Mouse (Mus musculus) MEL (cell line): ENCODE measurements around the gene Sctr. TPM values are rescaled to one million over a fixed set of nuclear protein-coding genes. Genes with fewer than 3 reads are reported as not detected.

Experiments used
- DNase-seq: peaks from one replicate; pipeline ENCODE4 v3.0.0; 2011; ENCODE audit warnings: low read depth, low spot score
- H3K27ac ChIP-seq: 2 replicates; pipeline ENCODE4 v1.5.1; 2012; ENCODE audit warnings: low read depth, mild to moderate bottlenecking, control low read depth, low read length, moderate library complexity; ENCODE audit not compliant: control insufficient read depth
- H3K27me3 ChIP-seq, 2 experiments: fragments of 150-350 bp in 1 of 2; sonication (generic) in 1 of 2; 2 replicates each; pipeline ENCODE4 v1.6.1; 2012; ENCODE audit warnings: low read length in 2 of 2, mild to moderate bottlenecking in 2 of 2, improper control_type of control experiment in 1 of 2, moderate library complexity in 1 of 2; ENCODE audit not compliant: insufficient read depth in 2 of 2, control insufficient read depth in 1 of 2
- H3K36me3 ChIP-seq, 2 experiments: 2 replicates each; pipeline ENCODE4 v1.6.1; 2012 to 2014; ENCODE audit warnings: low read length in 2 of 2, improper control_type of control experiment in 1 of 2, inconsistent platforms in 1 of 2, mild to moderate bottlenecking in 1 of 2; ENCODE audit not compliant: insufficient read depth in 2 of 2, control insufficient read depth in 1 of 2
- H3K4me1 ChIP-seq, 2 experiments: fragments of 150-350 bp in 1 of 2; sonication (generic) in 1 of 2; 2 replicates each; pipeline ENCODE4 v1.6.1; 2012; ENCODE audit warnings: low read length in 2 of 2, improper control_type of control experiment in 1 of 2, mild to moderate bottlenecking in 1 of 2; ENCODE audit not compliant: insufficient read depth in 2 of 2, control insufficient read depth in 1 of 2
- H3K4me3 ChIP-seq, 2 experiments: fragments of 150-350 bp in 1 of 2; sonication (generic) in 1 of 2; 2 replicates each; pipeline ENCODE4 v1.5.1; 2012; ENCODE audit warnings: low read depth in 2 of 2, low read length in 2 of 2, mild to moderate bottlenecking in 2 of 2, moderate library complexity in 2 of 2, control low read depth in 1 of 2, improper control_type of control experiment in 1 of 2; ENCODE audit not compliant: control insufficient read depth in 1 of 2, insufficient read depth in 1 of 2
- H3K79me2 ChIP-seq: 2 replicates; pipeline ENCODE4 v1.6.1; 2012; ENCODE audit warnings: mild to moderate bottlenecking, low read length, moderate library complexity; ENCODE audit not compliant: control insufficient read depth, poor library complexity, insufficient read depth
- H3K9ac ChIP-seq: 2 replicates; pipeline ENCODE4 v1.6.1; 2012; ENCODE audit warnings: low read depth, mild to moderate bottlenecking, control low read depth, low read length, moderate library complexity; ENCODE audit not compliant: control insufficient read depth, poor library complexity, severe bottlenecking
- H3K9me3 ChIP-seq: fragments of 150-350 bp; sonication (generic); replicated peaks from 2 replicates; pipeline ENCODE4 v1.6.1; 2012; ENCODE audit warnings: mild to moderate bottlenecking, low read length, improper control_type of control experiment, moderate library complexity; ENCODE audit not compliant: insufficient read depth
- CHD1 ChIP-seq: IDR thresholded peaks from 2 replicates; pipeline ENCODE4 v1.6.1; 2012; ENCODE audit warnings: low read depth, mild to moderate bottlenecking, inconsistent platforms, low read length, improper control_type of control experiment
- ELF1 ChIP-seq: IDR thresholded peaks from 2 replicates; pipeline ENCODE4 v1.6.1; 2014; ENCODE audit warnings: low read depth, mild to moderate bottlenecking, inconsistent platforms, low read length, improper control_type of control experiment, moderate library complexity
- EP300 ChIP-seq, 2 experiments: IDR thresholded peaks; 2 replicates each; pipeline ENCODE4 v1.6.1; 2011; ENCODE audit warnings: improper control_type of control experiment in 2 of 2, low read length in 2 of 2, low read depth in 1 of 2, mild to moderate bottlenecking in 1 of 2
- JUND ChIP-seq: IDR thresholded peaks from 2 replicates; pipeline ENCODE4 v1.6.1; 2011; ENCODE audit warnings: low read depth, mild to moderate bottlenecking, improper control_type of control experiment, low read length
- KAT2A ChIP-seq: conservative IDR thresholded peaks from 2 replicates; pipeline ENCODE4 v1.6.1; 2012; ENCODE audit warnings: low read depth, low read length, improper control_type of control experiment, inconsistent platforms
- MAFK ChIP-seq: IDR thresholded peaks from 2 replicates; pipeline ENCODE4 v1.6.1; 2011; ENCODE audit warnings: low read depth, mild to moderate bottlenecking, low read length, improper control_type of control experiment, borderline replicate concordance
- MEF2A ChIP-seq: IDR thresholded peaks from 2 replicates; pipeline ENCODE4 v1.6.1; 2014; ENCODE audit warnings: low read depth, mild to moderate bottlenecking, inconsistent platforms, low read length, improper control_type of control experiment; ENCODE audit not compliant: poor library complexity, insufficient replicate concordance, severe bottlenecking; ENCODE audit errors: extremely low read depth
- MXI1 ChIP-seq: IDR thresholded peaks from 2 replicates; pipeline ENCODE4 v1.6.1; 2011; ENCODE audit warnings: mild to moderate bottlenecking, low read depth, low read length, improper control_type of control experiment
- NELFE ChIP-seq: IDR thresholded peaks from 2 replicates; pipeline ENCODE4 v1.6.1; 2011; ENCODE audit warnings: low read depth, low read length, improper control_type of control experiment
- POLR2AphosphoS5 ChIP-seq: IDR thresholded peaks from 2 replicates; pipeline ENCODE4 v1.6.1; 2012; ENCODE audit warnings: low read depth, borderline replicate concordance, mild to moderate bottlenecking, inconsistent platforms, low read length, moderate library complexity, mixed read lengths
- TCF12 ChIP-seq: IDR thresholded peaks from 2 replicates; pipeline ENCODE4 v1.6.1; 2014; ENCODE audit warnings: low read depth, mild to moderate bottlenecking, inconsistent platforms, low read length, improper control_type of control experiment, moderate library complexity
- ZC3H11A ChIP-seq: IDR thresholded peaks from 2 replicates; pipeline ENCODE4 v1.6.1; 2012; ENCODE audit warnings: low read depth, mild to moderate bottlenecking, inconsistent platforms, low read length, improper control_type of control experiment
- ZMIZ1 ChIP-seq: IDR thresholded peaks from 2 replicates; pipeline ENCODE4 v1.6.1; 2012; ENCODE audit warnings: low read depth, mild to moderate bottlenecking, inconsistent platforms, low read length, improper control_type of control experiment, moderate library complexity
- ZNF384 ChIP-seq: IDR thresholded peaks from 2 replicates; pipeline ENCODE4 v1.6.1; 2012; ENCODE audit warnings: low read depth, mild to moderate bottlenecking, inconsistent platforms, low read length, improper control_type of control experiment
- polyA plus RNA-seq, 2 experiments: library from polyadenylated mRNA; stranded (reverse) in 1 of 2; unstranded in 1 of 2; fragments of >175 nt in 1 of 2; fragments of >200 nt in 1 of 2; gene quantifications; 2 replicates each; pipeline versions ENCODE4 v1.2.1 to v1.2.4; 2012; ENCODE audit warnings: low replicate concordance in 2 of 2, low read depth in 1 of 2; ENCODE audit not compliant: insufficient read length in 2 of 2, insufficient read depth in 1 of 2, missing spikeins in 1 of 2
- total RNA-seq: library from RNA; depleted of rRNA; stranded (reverse); fragments of 300-350 nt; gene quantifications from 2 replicates; pipeline ENCODE4 v1.2.3, GENCODE M21; 2012

Sctr gene
- total and polyA plus RNA-seq, 3 experiments = not detected

- Histone ChIP-seq H3K4me1 (peaks cover 4 to 16% of the 10 kb centered on the region in 2 experiments; a peak in 3 of 4 replicates), H3K4me3 (no peak overlapping the region), H3K9me3 (no peaks in the 10 kb centered on the region), H3K9ac (no peak overlapping the region), H3K36me3 (peaks cover 0 to 11% of the 10 kb centered on the region in 2 experiments; a peak in 2 of 4 replicates), H3K27ac (no peak overlapping the region), H3K79me2 (no peaks in the 10 kb centered on the region), H3K27me3 (no peaks in the 10 kb centered on the region)
- no peak for TF ChIP-seq MAFK
- no peak for TF ChIP-seq KAT2A
- TF ChIP-seq POLR2AphosphoS5 = no peak
- TF ChIP-seq ZC3H11A = no peak
- no peak for TF ChIP-seq CHD1
- TF ChIP-seq EP300 (IDR thresholded peaks at IDR 0.05; ENCODE audit: low read depth in 1 of 2, low read length in 2 of 2) = no peak
- TF ChIP-seq JUND = no peak
- no peak for TF ChIP-seq ZMIZ1
- TF ChIP-seq ZNF384 = no peak
- TF ChIP-seq MXI1 = no peak
- TF ChIP-seq NELFE = no peak
- no peak for TF ChIP-seq TCF12
- TF ChIP-seq MEF2A = no peak
- no peak for DNase-seq
These were observed 94.5 kb downstream of the Sctr start for GRCm38 (mm10) chr1:120101227-120101609.

DNA sequence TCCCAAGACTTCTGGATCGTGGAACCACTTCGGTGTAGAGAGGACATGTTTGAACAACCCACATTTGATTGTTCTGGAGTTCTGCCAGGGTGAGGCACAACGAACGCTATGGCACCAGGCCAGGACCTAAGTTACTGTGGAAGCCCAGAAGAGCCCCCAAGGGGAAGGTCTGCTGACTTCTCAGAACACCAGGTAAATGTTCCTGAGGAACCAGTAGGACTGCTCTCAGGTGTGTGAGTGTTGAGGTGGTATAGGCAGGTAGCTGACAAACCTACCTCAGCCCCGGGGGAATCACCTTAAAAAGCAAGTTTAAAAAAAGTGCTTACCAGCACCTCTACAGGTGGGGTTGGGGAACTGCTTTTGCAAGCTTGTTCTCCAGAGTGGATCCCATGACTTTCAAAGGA, 98.9 kb downstream of the Sctr start:
- peaks cover 0 to 11% of the 10 kb centered on the region in 2 experiments; a peak in 2 of 4 replicates for H3K36me3 ChIP-seq
- TF ChIP-seq ELF1 (no peak), EP300 (IDR thresholded peaks at IDR 0.05; ENCODE audit: low read depth in 1 of 2, low read length in 2 of 2) (0 out of 4 replicates have a peak, but pooled peaks of 1 of the 2 experiments have one; percentile 9)

More for the DNA sequence above, 98.9 kb downstream of the Sctr start:
- Histone ChIP-seq H3K9ac (no peak overlapping the region), H3K79me2 (no peaks in the 10 kb centered on the region), H3K4me1 (peaks cover 4 to 14% of the 10 kb centered on the region in 2 experiments; a peak in 3 of 4 replicates), H3K9me3 (no peaks in the 10 kb centered on the region), H3K27me3 (no peaks in the 10 kb centered on the region), H3K4me3 (no peak overlapping the region), H3K27ac (no peak overlapping the region)
- DNase-seq = peak; percentile 67
